Comparison of ENCODE assay signal across 9 mouse cellular contexts in genomic region chr12:111479917-111480316, GRCm38 (mm10). TPM values are rescaled to one million over a fixed set of nuclear protein-coding genes. Genes with fewer than 3 reads are reported as not detected.
DNase-seq lines count a peak whose midpoint lies in the region; ATAC-seq and TF ChIP-seq lines count a peak whose summit lies in the region.
"Had no signal": no experiment of that assay in that cellular context is flagged by ENCODE, and none has a peak within 500 bp of the region (broad histone marks: within the 10 kb centered on the region; RNA-seq: fewer than 3 reads in every experiment).

No protein-coding gene starts in this region.

- no peaks in the 10 kb centered on the region for H3K9me3 ChIP-seq in midbrain, postnatal 0 days (ENCODE audit: low read length)
- H3K9me3 ChIP-seq in midbrain, embryonic 13.5 days, result no peaks in the 10 kb centered on the region
- H3K9me3 ChIP-seq in midbrain, embryonic 10.5 days (replicated peaks), result no peaks in the 10 kb centered on the region
- H3K9me3 ChIP-seq: hindbrain, embryonic 15.5 days had no signal

- H3K9ac ChIP-seq in midbrain, postnatal 0 days (replicated peaks; ENCODE audit: low read length, poor library complexity, severe bottlenecking), result no peak overlapping the region
- H3K9ac ChIP-seq in midbrain, embryonic 13.5 days (replicated peaks), result no peak overlapping the region
- H3K9ac ChIP-seq: hindbrain, embryonic 15.5 days had no signal

- 77% methylated on average over 2 of the region's 2 CpGs for WGBS in midbrain, postnatal 0 days
- 74% methylated on average over 2 of the region's 2 CpGs for WGBS in midbrain, embryonic 13.5 days
- WGBS in midbrain, embryonic 10.5 days, result 74% methylated on average over 2 of the region's 2 CpGs

- intact Hi-C loops in gastrocnemius, postnatal 36 days (cut with DNase I), result no loop called here

- no peak overlapping the region for H3K4me2 ChIP-seq in midbrain, postnatal 0 days (ENCODE audit: low read depth, low read length, poor library complexity, severe bottlenecking)
- no peak overlapping the region for H3K4me2 ChIP-seq in midbrain, embryonic 13.5 days (replicated peaks)
- H3K4me2 ChIP-seq: hindbrain, embryonic 15.5 days had no signal

- no peak for TF ChIP-seq POLR2A in bone marrow macrophage, adult 2 months (IDR thresholded peaks at IDR 0.05; ENCODE audit: borderline replicate concordance, low read depth, low read length)

- no peaks in the 10 kb centered on the region for H3K36me3 ChIP-seq in midbrain, postnatal 0 days (ENCODE audit: insufficient read depth, low read length)
- H3K36me3 ChIP-seq in midbrain, embryonic 13.5 days, result no peaks in the 10 kb centered on the region
- no peaks in the 10 kb centered on the region for H3K36me3 ChIP-seq in midbrain, embryonic 10.5 days
- H3K36me3 ChIP-seq: hindbrain, embryonic 15.5 days had no signal

- ATAC-seq in midbrain, postnatal 0 days (ENCODE audit: low FRiP score), result no peak
- no peak for ATAC-seq in midbrain, embryonic 13.5 days

- H3K27me3 ChIP-seq in midbrain, postnatal 0 days (ENCODE audit: insufficient read depth, low read length), result peaks cover 13% of the 10 kb centered on the region
- H3K27me3 ChIP-seq in midbrain, embryonic 13.5 days, result peaks cover 26% of the 10 kb centered on the region
- peaks cover 27% of the 10 kb centered on the region for H3K27me3 ChIP-seq in midbrain, embryonic 10.5 days (ENCODE audit: low read depth, poor library complexity, severe bottlenecking)

- peak; percentile 74 for TF ChIP-seq CTCF in midbrain, postnatal 0 days (IDR thresholded peaks at IDR 0.05)
- peak; percentile 76 for TF ChIP-seq CTCF in bone marrow macrophage, adult 2 months (IDR thresholded peaks at IDR 0.05; ENCODE audit: low read depth, low read length)

- no peak overlapping the region for H3K27ac ChIP-seq in midbrain, postnatal 0 days (ENCODE audit: low read depth, low read length)
- H3K27ac ChIP-seq in midbrain, embryonic 13.5 days, result no peak overlapping the region
- H3K27ac ChIP-seq in bone marrow macrophage, adult 2 months (ENCODE audit: insufficient read depth, low read depth, low read length), result no peak overlapping the region
- H3K27ac ChIP-seq in midbrain, embryonic 10.5 days (replicated peaks), result no peak overlapping the region

- H3K4me3 ChIP-seq in midbrain, postnatal 0 days (ENCODE audit: low read depth, low read length), result no peak overlapping the region
- H3K4me3 ChIP-seq in midbrain, embryonic 13.5 days (replicated peaks), result no peak overlapping the region
- H3K4me3 ChIP-seq in bone marrow macrophage, adult 2 months (ENCODE audit: insufficient read depth, low read length), result no peak overlapping the region
- H3K4me3 ChIP-seq in midbrain, embryonic 10.5 days, result no peak overlapping the region
- H3K4me3 ChIP-seq: hindbrain, embryonic 15.5 days had no signal

- no peaks in the 10 kb centered on the region for H3K4me1 ChIP-seq in midbrain, postnatal 0 days (ENCODE audit: insufficient read depth, low read length)
- peaks cover 12% of the 10 kb centered on the region for H3K4me1 ChIP-seq in midbrain, embryonic 13.5 days (replicated peaks)
- H3K4me1 ChIP-seq in bone marrow macrophage, adult 2 months (ENCODE audit: control insufficient read depth, insufficient read depth, low read length), result no peaks in the 10 kb centered on the region
- H3K4me1 ChIP-seq in midbrain, embryonic 10.5 days, result peaks cover 12% of the 10 kb centered on the region

- peak; percentile 60 for DNase-seq in gastrocnemius, postnatal 10 days
- DNase-seq in gastrocnemius, postnatal 36 days, result no peak
- no peak for DNase-seq in midbrain, postnatal 0 days (ENCODE audit: low spot score)
- peak; percentile 44 for DNase-seq in lung, postnatal 36 days
- no peak for DNase-seq in heart, adult 8-10 months (ENCODE audit: low spot score)
- no peak for DNase-seq in midbrain, embryonic 10.5 days (ENCODE audit: low spot score)

RNA-seq across cellular contexts. Expression of gene Gm266, which starts 5.7 kb away (rescaled TPM):
- 1 to 10 TPM; 4.7 to 6.5 TPM for total RNA-seq in gastrocnemius, postnatal 10 days (2021)
- total RNA-seq in gastrocnemius, postnatal 36 days (2021), result under 1 TPM; 0.69 to 0.84 TPM
- total RNA-seq in midbrain, postnatal 0 days (2014; rRNA removed), result 9.6 and 12.6 TPM in 2 replicates
- polyA plus RNA-seq in midbrain, postnatal 0 days (2015; fragmentation: Nextera tagmentation; extraction: Ambion mirVana), result 8.4 and 9.7 TPM in 2 replicates
- polyA plus RNA-seq in midbrain, embryonic 13.5 days (2015; fragmentation: Nextera tagmentation; extraction: Ambion mirVana), result 0.81 and 0.98 TPM in 2 replicates
- not detected in 2 replicates for polyA plus RNA-seq in bone marrow macrophage, adult 2 months (2012; ENCODE audit: insufficient read depth, insufficient read length, missing spikeins)
- under 1 TPM in 2 of 4 experiments, not detected in 2; 0.22 to 0.35 TPM for total RNA-seq in heart, adult 8-10 months (2022)
- polyA plus RNA-seq in midbrain, embryonic 10.5 days (2016; fragmentation: Nextera tagmentation; extraction: Ambion mirVana), result 7.8 and 10.4 TPM in 2 replicates

RNA-seq across cellular contexts. Expression of gene Tnfaip2, which starts 37.6 kb away (rescaled TPM):
- total RNA-seq in gastrocnemius, postnatal 10 days (2021), result 10 to 100 TPM; 37.0 to 47.7 TPM
- 10 to 100 TPM; 22.0 to 22.6 TPM for total RNA-seq in gastrocnemius, postnatal 36 days (2021)
- total RNA-seq in midbrain, postnatal 0 days (2014; rRNA removed), result 1.5 and 3.8 TPM in 2 replicates
- polyA plus RNA-seq in midbrain, postnatal 0 days (2015; fragmentation: Nextera tagmentation; extraction: Ambion mirVana), result 0.38 and 0.49 TPM in 2 replicates
- polyA plus RNA-seq in midbrain, embryonic 13.5 days (2015; fragmentation: Nextera tagmentation; extraction: Ambion mirVana), result 0.28 and 1.3 TPM in 2 replicates
- polyA plus RNA-seq in bone marrow macrophage, adult 2 months (2012; ENCODE audit: insufficient read depth, insufficient read length, missing spikeins), result 300 and 304 TPM in 2 replicates
- 10 to 100 TPM; 25.2 to 49.3 (median 41.6) TPM for total RNA-seq in heart, adult 8-10 months (2022)
- 1.6 and 2.4 TPM in 2 replicates for polyA plus RNA-seq in midbrain, embryonic 10.5 days (2016; fragmentation: Nextera tagmentation; extraction: Ambion mirVana)

RNA-seq across cellular contexts. Expression of gene Eif5, which starts 57.9 kb away (rescaled TPM):
- total RNA-seq in gastrocnemius, postnatal 10 days (2021), result 100 to 1,000 TPM; 140 to 154 TPM
- 100 to 1,000 TPM; 123 to 146 TPM for total RNA-seq in gastrocnemius, postnatal 36 days (2021)
- total RNA-seq in midbrain, postnatal 0 days (2014; rRNA removed), result 283 and 376 TPM in 2 replicates
- 552 and 640 TPM in 2 replicates for polyA plus RNA-seq in midbrain, postnatal 0 days (2015; fragmentation: Nextera tagmentation; extraction: Ambion mirVana)
- polyA plus RNA-seq in midbrain, embryonic 13.5 days (2015; fragmentation: Nextera tagmentation; extraction: Ambion mirVana), result 593 and 657 TPM in 2 replicates
- polyA plus RNA-seq in bone marrow macrophage, adult 2 months (2012; ENCODE audit: insufficient read depth, insufficient read length, missing spikeins), result 147 and 151 TPM in 2 replicates
- 100 to 1,000 TPM; 155 to 196 (median 171) TPM for total RNA-seq in heart, adult 8-10 months (2022)
- 713 and 786 TPM in 2 replicates for polyA plus RNA-seq in midbrain, embryonic 10.5 days (2016; fragmentation: Nextera tagmentation; extraction: Ambion mirVana)

Comparison
In these comparisons a context has a peak if more than half of its experiments do, and no peak if none do; other contexts are left out.
1. DNase-seq: peak in gastrocnemius, postnatal 10 days (single experiment) and lung, postnatal 36 days (single experiment); none in gastrocnemius, postnatal 36 days (0 of 2), midbrain, postnatal 0 days (single experiment), heart, adult 8-10 months (single experiment) and midbrain, embryonic 10.5 days (single experiment).